Mouse (Mus musculus) gastrocnemius, postnatal 25 days (tissue): ENCODE measurements at regions not wholly inside any gene's neighbourhood (a gene's known extent, or its start where the extent isn't known, plus 50 kb on each side); places are given as distances from the start of the nearest gene placed in this dataset.

Experiments used
- DNase-seq: peaks from one replicate; pipeline ENCODE4 v3.0.0; 2022

DNA sequence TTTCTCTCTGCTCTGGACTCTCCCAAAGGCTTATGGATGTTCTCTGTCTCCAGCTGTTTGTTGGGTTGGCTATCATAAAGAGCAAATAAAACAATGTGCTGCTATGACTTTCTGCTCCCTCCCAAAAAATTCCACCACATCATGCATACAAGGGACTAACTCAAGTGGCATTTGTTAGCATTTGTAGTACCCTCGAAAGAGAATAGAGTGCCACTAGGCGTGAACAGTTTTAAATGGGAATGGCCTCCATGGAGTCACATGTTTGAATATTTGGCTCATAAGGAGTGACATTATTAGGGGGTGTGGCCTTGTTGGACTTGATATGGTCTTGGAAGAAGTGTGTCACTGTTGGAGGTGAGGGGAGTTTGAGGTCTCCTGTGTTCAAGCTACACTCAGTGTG is 86.5 kb upstream of the Serbp1 start:
- DNase-seq, result no peak

DNA sequence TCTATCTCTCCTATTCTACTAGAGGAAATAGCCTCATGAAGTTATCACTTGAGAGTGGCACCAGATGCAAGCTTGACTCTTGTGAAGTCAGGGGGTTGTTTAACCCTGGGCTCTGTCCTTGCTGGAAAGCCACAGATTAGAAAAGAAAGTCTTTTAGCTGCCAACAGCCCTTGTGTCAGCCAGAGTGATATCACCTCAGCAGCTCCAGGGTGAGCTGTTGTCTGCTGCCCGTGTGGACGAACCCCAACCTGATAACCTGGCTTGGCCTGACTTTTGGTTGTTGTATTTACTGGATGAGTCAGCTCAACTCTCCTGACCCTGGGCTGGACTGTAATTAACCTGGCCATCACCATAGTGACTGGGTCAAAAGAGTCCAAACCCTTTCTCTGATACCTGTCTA is 88.6 kb upstream of the Serbp1 start:
- no peak for DNase-seq

DNA sequence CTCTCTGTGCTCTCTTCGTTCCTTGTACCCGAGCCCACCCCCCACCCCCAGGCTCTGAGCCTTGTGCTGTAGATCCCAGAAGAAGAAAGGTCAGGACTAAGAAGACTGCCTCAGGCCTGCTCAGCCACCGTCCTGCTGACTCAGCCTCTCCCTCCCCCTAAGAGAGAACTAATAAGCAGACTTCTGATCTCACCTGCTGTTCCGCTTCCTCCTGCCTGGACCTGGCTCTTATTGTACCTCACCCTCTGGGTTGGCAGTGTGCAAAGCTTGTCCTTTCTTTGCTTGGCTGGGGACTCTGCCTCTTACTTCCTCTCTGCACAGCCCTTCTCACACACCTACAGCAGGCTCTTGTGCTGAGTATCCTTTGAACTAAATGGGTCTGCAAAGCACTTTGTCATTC is 91.3 kb upstream of the Serbp1 start:
- DNase-seq, result no peak

DNA sequence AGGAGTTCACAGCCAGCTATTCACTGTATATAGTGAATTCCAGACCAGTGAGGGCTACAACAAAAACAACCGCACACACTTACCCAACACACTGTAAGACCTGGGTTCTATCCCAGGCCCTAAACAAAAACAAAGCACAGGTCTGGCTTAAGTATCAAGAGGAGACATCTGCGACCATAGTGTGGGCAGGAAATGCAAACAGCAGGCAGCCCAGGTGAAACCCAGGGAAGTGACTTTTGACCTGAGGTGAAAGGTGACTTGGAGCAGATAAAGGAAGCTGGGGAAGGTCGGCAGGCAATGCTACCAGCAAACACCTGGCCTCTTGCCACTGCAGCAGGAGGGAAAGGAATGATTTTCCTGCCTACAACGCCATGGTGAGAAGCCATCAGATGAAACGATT is 92.0 kb upstream of the Serbp1 start:
- DNase-seq, result no peak

DNA sequence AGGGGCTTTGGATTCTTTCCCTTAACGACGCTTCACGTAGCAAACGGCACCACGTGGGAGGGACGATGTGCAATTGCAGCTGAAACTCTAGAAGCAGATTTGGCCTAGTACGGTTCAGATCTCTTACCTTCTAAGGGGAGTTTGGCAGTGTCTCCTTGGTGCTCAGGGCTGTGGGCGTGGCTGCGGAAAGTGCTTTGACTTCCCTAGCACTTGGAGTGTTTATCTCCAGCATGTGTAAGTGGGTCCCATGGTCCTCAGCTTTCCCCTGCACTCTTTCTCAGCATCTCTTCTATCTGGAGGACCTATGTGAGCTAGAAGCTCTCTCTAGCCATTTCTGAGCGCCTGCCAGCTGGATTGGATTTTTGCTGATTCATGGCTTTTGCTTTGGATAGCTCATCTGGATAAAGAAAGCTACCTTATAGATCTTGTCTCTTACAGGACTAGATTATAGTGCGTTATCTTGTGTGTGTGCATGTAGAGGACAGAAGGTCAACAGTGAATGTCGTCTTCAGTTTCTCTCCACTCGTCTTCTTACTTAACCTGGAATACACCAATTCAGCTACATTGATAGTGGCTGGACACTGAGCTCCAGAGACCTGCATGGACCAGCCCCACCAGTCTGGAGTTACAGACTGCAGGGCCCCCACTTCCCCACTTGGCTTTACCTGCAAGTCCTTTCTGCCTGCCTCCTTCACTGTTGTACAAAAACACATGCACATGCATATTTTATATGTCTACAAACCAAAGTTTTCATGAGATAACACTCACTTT is 92.8 kb upstream of the Serbp1 start:
- DNase-seq, result no peak

DNA sequence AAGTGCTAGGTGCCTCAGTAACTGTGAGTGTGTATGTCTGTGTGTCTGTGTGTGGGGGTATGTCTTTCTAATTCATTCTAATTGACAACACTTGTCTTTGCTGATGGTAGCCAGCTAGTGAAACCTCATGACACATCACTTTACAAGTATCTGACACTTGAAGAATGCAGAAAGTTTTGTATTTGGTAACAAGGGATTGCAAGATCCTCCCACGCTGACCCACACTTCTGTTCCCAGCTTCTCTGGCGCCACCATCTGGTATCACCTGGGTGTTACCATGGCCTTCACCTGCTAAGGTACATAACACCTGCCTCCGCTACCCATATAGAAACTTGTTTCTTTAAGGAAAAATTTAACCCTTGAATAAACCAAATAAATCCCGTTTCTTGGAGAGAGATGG is 95.8 kb upstream of the Serbp1 start:
- no peak for DNase-seq

DNA sequence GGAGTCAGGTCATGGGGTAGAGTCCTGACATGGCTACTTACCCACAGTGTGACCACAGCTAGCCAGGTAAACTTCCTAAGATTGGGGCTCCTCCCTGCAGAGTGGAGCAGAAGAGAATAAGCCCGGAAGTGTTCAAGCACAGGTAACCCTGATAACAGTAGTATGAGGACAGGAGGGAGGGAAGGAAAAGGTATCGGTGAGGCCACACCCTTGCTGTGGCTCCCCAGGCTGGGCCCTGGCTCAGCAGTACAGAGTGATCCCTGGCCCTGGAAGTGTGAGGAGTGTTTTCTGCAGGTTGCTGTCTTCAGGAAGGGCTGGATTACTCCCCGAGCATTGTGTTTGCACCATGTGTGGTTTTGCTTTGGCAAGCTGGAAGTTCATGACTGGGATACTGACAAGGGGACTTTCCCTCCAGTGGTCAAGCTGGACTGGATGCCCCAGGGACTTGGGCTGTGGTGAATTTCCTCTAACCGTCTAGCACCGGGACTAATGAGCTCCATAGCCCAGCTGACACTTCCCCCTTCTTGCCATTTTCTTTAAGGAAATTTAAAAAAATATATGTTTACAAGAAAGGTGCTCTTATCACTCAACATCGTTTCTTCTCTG is 97.2 kb upstream of the Serbp1 start:
- no peak for DNase-seq

DNA sequence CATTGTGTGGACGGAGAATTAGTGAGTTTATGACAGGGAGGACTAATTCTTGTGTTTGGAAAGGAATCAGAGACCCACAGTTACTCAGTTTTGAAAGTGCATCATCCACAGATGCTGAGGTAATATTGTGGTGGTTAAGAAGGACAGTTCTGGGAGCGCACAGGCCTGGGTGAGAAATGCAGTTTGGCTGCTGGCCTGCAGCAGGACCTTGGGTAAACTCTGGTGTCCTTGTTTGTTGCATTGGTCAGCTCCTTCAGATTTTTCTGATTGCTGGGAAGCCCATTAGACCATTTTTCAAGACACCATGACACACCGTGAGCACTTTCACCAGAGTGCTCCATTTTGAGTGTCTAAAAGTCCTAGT is 99.0 kb upstream of the Serbp1 start:
- DNase-seq, result no peak

DNA sequence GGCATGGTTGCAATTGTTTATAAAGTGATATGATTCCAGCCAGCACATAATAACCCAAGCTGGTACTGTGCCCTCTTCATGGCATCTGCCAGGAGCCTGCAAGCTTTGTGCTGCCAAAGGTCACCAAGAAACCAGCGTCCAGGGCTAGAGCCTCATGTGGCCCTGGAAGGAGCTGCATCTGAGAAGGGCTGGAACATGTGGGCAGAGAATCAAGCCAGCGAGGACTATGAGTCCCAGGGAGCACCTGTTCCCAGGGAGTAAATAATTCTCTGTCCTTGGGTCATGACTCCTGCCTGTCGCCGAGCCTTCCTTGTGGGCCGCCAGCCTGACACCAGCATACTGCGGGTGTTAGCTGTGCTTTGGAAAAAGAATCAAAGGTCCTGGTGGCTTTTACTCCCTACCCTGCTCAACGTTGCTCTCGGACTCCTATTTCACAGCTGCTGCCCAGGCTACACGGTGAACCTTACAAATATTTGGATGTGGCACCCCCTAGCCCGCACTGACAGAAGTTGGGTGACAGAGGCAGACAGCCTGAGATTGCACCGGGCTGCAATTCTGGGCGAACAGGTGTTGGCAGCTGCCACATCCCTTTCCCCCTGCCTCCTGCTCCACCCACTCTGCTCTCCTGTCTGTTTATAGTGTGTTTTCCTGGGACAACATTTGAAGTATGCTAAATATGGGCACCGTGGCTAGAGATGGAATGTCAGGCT is 99.5 kb upstream of the Serbp1 start:
- DNase-seq, result peak; percentile 88

DNA sequence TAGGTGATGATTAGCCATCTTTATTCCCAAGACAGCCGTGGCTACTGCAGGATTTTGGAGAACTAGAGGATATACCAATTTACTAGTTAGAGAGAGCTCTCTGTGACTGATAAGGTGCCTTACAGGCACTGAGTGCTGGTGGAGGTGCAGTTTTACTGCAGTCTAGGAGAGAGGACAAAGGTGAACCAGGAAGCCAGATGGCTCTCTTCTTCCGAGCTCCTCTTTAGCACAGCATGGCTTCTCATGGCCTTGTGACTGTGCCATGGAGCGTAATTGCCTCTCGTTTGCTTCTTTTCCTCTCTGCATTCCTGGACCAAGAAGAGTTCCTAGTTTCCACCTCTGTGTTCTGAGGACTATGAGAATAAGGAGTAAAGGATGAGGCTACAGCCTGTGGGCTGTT is 100.2 kb upstream of the Gadd45a start:
- DNase-seq, result no peak

DNA sequence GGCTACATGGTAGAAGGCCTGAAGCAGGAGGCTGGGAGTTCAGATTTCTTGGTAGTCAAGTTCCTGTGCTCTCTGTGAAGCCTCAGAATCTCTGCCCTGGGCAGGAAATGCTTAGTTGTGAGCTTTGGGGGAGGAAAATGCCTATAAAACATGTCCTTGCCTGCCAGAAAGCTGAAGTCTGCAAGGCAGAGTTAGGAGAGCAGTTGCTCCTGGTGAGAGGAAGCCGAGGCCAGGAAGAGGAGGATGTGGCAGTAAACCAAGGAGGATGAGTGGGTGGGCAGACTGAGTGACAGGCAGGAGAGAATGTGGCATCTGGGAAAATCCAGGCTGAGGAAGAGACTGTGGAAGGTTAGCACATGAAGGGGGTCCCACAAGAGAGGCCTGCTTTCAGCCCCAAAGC is 97.7 kb upstream of the Gadd45a start:
- no peak for DNase-seq

DNA sequence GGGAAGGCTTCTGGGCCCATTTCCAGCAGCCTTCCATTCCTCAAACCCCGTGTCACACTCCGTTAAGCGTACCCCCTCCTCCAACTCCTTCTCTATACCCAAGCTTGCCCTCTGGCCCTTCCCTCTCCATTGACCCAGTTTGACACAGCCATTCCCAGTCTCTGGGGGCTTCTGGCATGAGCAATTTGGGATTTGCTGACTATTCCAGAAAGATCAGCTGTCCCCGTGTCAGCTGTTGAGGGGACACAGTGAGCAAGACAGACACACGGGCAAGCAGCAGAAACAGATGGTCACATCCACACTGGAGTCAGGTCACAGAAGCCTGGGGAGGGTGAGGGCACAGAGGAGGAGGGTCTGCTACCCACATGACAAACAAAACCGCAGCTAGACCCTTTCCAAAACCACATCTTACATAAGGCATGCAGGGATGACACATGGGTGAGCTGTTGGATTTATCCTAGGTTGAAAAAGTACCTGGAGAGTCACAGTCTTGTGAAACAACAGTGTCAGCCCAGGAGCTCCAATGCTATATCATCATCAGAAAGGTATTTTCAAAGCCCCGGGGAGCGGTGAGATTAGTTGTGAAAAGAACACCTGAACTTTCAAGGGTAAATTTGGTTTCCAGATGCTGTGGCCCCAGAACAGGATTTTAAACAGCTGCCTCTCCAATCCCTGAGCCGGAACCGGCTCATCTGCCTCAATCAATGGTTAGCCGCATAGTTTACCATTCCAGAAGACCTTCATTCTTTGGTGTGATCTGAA is 93.5 kb upstream of the Gadd45a start:
- no peak for DNase-seq

DNA sequence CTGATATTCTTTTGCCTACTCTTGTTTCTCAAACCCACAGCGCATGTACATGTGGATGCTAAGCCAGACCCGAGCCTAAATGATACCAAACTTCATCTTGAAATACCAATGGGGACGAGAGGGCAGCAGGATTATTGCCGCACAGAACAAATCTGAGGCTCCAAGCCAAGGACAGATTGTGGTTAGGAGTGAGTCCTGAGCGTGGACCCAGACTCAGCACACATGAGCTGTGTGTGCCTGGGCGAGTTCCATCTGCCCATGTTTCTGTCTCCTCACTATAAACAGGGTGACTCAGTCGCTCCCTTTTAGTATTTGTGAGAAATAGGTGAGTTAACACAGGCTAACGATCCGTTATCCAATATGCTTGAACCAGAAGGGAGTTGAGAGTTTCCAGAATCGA is 92.4 kb upstream of the Gadd45a start:
- no peak for DNase-seq

DNA sequence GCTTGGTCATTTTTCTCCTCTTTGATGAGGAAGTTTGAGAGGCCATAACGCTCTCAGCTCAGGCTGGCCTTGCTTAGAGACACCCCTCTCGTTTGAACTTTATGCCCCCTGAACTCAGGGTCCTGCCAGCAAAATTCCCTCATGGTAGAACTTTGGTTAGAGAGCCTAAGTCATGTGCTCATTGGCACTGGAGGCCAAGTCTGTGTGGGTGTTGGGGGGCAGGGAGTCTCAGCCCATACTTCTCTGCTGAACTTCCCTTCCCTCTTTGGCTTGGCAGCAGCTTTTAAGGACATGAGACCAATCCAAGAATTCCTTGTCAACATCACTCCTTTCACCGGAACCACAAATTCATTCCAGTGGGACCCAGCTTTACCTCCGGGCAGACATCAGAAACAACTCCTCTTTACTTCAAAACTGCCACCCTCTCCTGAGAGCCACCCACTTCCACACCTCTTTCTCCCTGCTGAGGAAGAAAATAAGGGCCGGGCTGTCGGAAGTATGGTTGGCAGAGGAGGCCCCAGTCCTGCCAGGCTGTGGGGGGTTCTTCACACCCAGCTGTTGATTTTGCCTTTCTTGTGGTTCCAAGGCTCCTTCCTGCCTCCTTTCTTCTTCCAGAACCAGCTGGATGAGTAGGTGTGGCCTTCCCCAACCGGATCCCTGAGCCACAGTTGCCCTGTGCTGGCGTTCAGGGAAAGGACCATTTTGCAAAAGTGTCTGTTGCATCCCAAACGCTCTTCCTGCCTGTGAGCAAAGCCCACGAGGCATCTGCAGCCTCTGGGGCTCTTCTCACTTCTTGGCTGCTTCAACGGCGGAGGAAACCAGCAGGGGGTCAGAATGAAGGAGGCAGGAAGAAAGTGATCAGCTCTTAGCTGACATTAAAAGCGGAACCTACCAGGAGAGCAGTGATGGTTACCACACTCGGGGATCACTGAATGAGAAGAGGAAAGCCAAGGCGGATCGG is 91.5 kb upstream of the Gadd45a start:
- DNase-seq, result no peak

DNA sequence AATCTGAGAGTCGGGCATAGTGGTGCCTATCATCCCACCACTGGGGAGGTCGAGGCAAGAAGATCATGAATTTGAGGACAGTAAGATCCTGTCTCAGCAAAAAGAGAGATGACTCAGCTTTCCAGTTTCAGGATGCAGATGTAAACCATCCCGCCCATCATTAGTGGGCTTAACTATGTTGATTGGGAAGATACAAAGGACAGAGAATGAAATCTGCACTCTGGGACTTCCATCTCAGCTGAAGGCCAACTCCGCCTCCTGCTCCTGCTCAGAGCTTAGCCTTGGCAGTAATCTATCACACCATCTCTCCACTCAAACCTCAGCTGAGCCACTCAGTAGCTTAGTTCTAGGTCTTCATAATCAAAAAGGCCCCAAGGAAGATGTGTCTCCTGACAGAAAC is 90.5 kb upstream of the Gadd45a start:
- no peak for DNase-seq

DNA sequence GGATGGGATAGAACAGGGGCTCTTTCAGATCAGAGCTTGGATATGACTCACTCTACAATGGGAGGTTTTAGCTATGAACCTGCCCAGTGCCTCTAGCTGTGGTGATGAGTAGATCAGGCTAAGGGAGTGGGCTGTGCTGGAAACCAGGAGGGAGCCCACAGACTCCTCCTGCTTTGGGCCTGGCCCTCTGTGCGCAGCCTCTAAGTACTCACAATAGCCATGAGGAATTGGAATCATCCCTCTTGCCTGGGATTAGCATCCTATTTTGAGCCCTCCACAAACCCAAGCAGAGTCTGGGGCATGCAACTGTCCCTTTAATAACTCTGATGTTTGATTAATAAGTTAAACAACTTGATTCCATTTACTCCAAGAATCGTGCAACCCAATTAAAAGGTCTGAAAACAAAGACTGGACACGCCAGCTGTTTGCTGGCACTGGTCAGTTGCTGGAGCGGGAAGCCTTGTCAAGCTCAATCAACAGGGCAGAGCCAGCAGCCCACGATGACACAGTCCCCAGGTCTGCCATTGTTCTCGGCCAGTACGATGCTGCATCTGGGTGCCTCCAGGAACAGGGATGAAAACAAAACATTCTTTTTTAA is 88.6 kb upstream of the Gadd45a start:
- DNase-seq, result no peak

DNA sequence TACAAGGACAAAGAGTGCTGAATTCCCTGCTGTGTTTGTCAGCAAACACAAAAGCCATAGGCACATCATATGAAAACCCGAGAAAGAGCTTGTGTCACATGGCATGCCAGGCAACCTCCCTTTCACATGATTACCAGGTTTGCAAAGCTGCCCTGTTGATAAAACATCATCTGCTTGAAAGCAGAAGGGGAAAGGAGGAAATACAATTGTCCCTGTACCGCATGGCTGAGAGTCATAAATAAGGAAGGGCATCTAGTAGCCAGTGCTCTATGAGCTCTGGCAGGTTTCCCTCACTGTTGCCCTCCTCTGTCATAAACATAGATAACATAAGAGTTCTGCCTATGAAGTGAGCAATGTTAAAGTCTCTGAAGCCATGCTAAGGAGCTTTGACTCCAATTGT is 86.8 kb upstream of the Gadd45a start:
- no peak for DNase-seq

DNA sequence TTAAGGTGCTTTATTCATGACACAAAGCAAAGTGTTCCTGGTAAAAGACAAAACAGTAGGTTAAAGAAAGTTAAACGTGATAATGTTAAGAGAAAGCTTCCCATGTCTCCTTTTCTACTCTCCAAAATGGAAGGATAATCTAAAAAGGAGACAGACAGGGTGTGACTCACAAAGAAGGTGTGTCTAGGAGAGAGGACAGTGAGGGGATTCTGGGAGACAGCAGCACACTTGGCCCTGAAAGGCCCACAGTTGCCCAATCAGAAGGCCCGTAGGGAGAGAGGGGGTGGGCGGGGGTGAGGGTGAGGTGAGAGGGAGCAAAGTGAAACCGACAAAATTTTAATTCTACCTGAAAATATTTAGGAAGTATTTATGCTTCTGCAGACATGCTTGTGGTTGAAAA is 85.8 kb upstream of the Gadd45a start:
- DNase-seq, result no peak

DNA sequence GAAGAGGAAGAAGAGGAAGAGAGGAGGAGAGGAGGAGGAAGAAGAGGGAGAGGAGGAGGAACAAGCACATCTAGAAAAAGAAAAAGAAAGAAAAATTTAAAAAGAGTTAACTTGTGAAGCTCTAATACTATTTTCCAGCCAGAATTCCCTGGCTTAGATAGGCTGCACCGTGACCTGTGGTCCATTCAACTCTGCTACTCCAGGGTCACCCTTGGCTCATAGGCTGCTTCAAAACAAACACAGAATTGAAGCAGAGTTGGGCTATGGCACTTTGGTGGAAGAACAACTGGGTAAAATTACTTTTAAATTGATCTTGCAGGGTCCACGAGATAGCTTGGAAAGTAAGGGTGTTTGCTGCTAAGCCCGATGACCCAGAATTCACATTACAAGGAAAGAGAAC is 79.0 kb upstream of the Gadd45a start:
- DNase-seq, result no peak

DNA sequence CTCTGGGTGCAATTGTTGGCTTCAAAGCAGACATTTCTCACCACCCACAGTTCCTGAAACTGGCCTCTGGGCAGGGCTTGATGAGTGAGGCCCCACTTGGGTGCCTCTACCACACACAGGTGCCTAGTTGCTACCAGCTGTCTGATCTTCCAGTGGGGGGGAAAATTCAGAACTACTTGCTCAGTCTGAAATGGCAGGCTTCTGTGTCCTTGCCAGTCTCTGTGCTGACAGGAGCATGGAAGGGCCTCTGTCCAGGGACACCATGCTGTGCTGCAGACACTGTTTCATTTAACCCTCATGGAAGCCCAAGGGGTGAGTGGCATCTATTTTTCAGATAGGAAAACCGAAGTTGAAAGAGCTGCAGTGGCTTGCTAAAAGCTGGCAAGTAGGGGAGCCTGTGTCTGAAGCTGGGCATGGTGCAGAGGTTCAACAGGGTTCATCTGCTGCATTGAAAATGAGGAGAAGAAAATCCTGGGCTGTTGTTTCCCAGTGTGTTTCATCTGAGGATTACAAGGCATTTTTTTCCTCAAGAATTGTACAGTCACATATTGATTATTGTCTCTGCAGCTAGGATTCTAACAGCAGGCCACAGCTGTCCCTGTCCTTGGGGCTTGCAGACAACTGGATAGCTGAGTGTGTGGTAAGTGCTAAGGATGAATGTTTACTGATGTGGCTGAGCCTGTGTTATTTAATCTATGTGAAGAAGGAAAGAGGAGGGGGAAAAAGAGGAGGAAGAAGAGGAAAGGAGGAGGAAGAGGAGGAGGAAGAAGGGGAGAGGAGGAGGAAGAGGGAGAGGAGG is 78.4 kb upstream of the Gadd45a start:
- no peak for DNase-seq

DNA sequence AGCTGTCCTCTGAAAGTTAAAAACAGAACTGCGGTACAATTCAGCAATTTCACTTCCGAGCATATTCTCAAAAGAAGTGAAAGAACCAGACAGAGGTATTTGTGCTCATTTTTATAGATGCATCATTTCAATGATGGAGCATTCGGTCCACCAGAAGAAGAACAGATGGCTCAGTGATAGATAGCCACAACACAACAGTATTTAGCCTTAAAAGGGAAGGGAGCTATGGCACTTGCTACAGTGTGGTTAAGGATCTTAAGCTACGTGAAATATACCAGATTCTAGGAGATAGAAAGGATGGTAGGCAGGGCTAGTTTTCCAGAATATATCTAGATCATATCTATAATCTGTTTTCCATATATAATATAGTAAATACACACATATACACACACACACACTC is 77.5 kb upstream of the Gadd45a start:
- no peak for DNase-seq
